Mouse (Mus musculus) heart, embryonic 15.5 days (tissue): ENCODE results near the gene Zfp27. TPM values are rescaled to one million over a fixed set of nuclear protein-coding genes. Genes with fewer than 3 reads are reported as not detected.

Experiments used
- ATAC-seq: fragments of 200-750 bp; cut with Nextera tagmentation; replicated peaks from 2 replicates; pipeline ENCODE4 v1.8.0; 2017; ENCODE audit warnings: low read depth, moderate TSS enrichment; ENCODE audit not compliant: insufficient number of reproducible peaks, insufficient read depth, low FRiP score
- H3K27ac ChIP-seq: fragments of 300-500 bp; sonication (generic); 2 replicates; pipeline ENCODE4 v1.5.1; 2015; ENCODE audit warnings: mild to moderate bottlenecking, inconsistent platforms
- H3K27me3 ChIP-seq: fragments of 300-500 bp; sonication (generic); 2 replicates; pipeline ENCODE4 v1.6.1; 2015; ENCODE audit warnings: inconsistent platforms
- H3K36me3 ChIP-seq: fragments of 300-500 bp; sonication (generic); 2 replicates; pipeline ENCODE4 v1.6.1; 2015; ENCODE audit warnings: mild to moderate bottlenecking, inconsistent platforms
- H3K4me1 ChIP-seq: fragments of 300-500 bp; sonication (generic); replicated peaks from 2 replicates; pipeline ENCODE4 v1.6.1; 2015; ENCODE audit warnings: inconsistent platforms
- H3K4me2 ChIP-seq: fragments of 300-500 bp; sonication (generic); 2 replicates; pipeline ENCODE4 v1.6.1; 2015; ENCODE audit warnings: inconsistent platforms, mild to moderate bottlenecking, moderate library complexity
- H3K4me3 ChIP-seq: fragments of 300-500 bp; sonication (generic); 2 replicates; pipeline ENCODE4 v1.5.1; 2015; ENCODE audit warnings: mild to moderate bottlenecking, inconsistent platforms
- H3K9ac ChIP-seq: fragments of 300-500 bp; sonication (generic); 2 replicates; pipeline ENCODE4 v1.6.1; 2015; ENCODE audit warnings: mild to moderate bottlenecking, inconsistent platforms
- H3K9me3 ChIP-seq: fragments of 300-500 bp; sonication (generic); replicated peaks from 2 replicates; pipeline ENCODE4 v1.6.1; 2016; ENCODE audit warnings: inconsistent platforms
- WGBS: fragments of 180-500 bp; shearing (Covaris S2); methylation state at CpG from one replicate; pipeline ENCODE4 v1.1.7; 2015; ENCODE audit warnings: mixed read lengths; 5-methylcytosine and 5-hydroxymethylcytosine counted together
- polyA plus RNA-seq: library from polyadenylated mRNA; unstranded; fragments of >200 nt; fragmentation: Nextera tagmentation; extraction: Ambion mirVana; gene quantifications from 2 replicates; pipeline ENCODE4 v1.2.1, GENCODE M21; 2015

The Zfp27 gene
- polyA plus RNA-seq, 1 experiment from 2014 or later, result 7.2 TPM

- no peaks in the 10 kb centered on the region for H3K27me3 ChIP-seq
Observed at GRCm38 (mm10) chr7:29918062-29918453, 11.7 kb upstream of the Zfp27 start.

GRCm38 (mm10) chr7:29917371-29918061 is 11.1 kb upstream of the Zfp27 start:
- Histone ChIP-seq H3K4me2 (peak overlapping the region; percentile 23; the same call in 1 of the 2 replicates), H3K4me3 (no peak overlapping the region), H3K4me1 (peaks cover 10% of the 10 kb centered on the region), H3K9ac (no peak overlapping the region), H3K9me3 (peaks cover 7% of the 10 kb centered on the region; the same call in 1 of the 2 replicates), H3K27me3 (no peaks in the 10 kb centered on the region), H3K27ac (peak overlapping the region; percentile 83), H3K36me3 (peaks cover 44% of the 10 kb centered on the region)
- ATAC-seq, result no peak
- WGBS, result 37% methylated on average over 6 of the region's 6 CpGs

More at GRCm38 (mm10) chr7:29918062-29918453, 11.7 kb upstream of the Zfp27 start:
- peaks cover 39% of the 10 kb centered on the region for H3K36me3 ChIP-seq
- peaks cover 7% of the 10 kb centered on the region; the same call in 1 of the 2 replicates for H3K9me3 ChIP-seq
- no peak overlapping the region for H3K4me3 ChIP-seq
- peak overlapping the region; percentile 83 for H3K27ac ChIP-seq
- peaks cover 10% of the 10 kb centered on the region for H3K4me1 ChIP-seq
- H3K4me2 ChIP-seq, result peak overlapping the region; percentile 23; the same call in 1 of the 2 replicates
- WGBS, result 76% methylated on average over 4 of the region's 4 CpGs
- H3K9ac ChIP-seq, result no peak overlapping the region
- ATAC-seq, result no peak

DNA sequence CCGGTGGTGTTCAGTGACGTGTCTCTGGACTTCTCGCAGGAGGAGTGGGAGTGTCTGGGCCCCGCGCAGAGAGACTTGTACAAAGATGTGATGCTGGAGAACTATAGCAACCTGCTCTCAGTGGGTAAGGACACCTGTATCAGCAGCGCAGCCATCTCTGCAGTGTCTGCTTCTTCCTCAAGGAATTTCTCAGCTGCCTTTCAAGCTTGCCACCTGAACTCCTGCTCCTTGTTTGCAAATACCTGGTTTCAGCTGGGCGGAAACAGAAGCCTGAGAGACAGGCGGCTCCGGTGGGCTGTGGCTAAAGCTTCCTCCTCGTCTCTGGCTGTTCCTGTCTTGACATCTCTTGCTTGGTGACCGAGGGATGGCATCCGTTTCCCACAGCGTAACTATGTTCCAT is 5.8 kb upstream of the Zfp27 start:
- peaks cover 7% of the 10 kb centered on the region; the same call in 1 of the 2 replicates for H3K9me3 ChIP-seq

GRCm38 (mm10) chr7:29910252-29910651 is 3.9 kb upstream of the Zfp27 start:
- WGBS, result 70% methylated on average over 2 of the region's 2 CpGs
- Histone ChIP-seq H3K27me3 (no peaks in the 10 kb centered on the region), H3K9me3 (peaks cover 1% of the 10 kb centered on the region; the same call in 1 of the 2 replicates), H3K36me3 (peaks cover 35% of the 10 kb centered on the region), H3K9ac (no peak overlapping the region), H3K4me3 (no peak overlapping the region), H3K4me2 (0 out of 2 replicates have a peak overlapping the region, but pooled peaks have one; percentile 58), H3K4me1 (peaks cover 22% of the 10 kb centered on the region), H3K27ac (no peak overlapping the region)
- ATAC-seq, result no peak

More for the DNA sequence above, 5.8 kb upstream of the Zfp27 start:
- Histone ChIP-seq H3K27ac (no peak overlapping the region), H3K9ac (no peak overlapping the region), H3K4me3 (no peak overlapping the region), H3K4me2 (no peak overlapping the region), H3K27me3 (no peaks in the 10 kb centered on the region), H3K4me1 (peaks cover 17% of the 10 kb centered on the region), H3K36me3 (peaks cover 50% of the 10 kb centered on the region)
- WGBS, result 89% methylated on average over 13 of the region's 13 CpGs
- ATAC-seq, result no peak

- Histone ChIP-seq H3K4me3 (peak within 1 kb of the TSS; percentile 64), H3K9ac (peak within 1 kb of the TSS; percentile 69), H3K9me3 (no peaks in the 10 kb centered on the region), H3K27me3 (no peaks in the 10 kb centered on the region), H3K4me2 (peak within 1 kb of the TSS; percentile 58), H3K27ac (peak within 1 kb of the TSS; percentile 93), H3K4me1 (peaks cover 22% of the 10 kb centered on the region), H3K36me3 (peaks cover 21% of the 10 kb centered on the region)
- peak; percentile 80 for ATAC-seq
- WGBS, result under 1% methylated on average over 33 of the region's 33 CpGs
Observed at GRCm38 (mm10) chr7:29908130-29908950, 2.0 kb upstream of the Zfp27 start, which contains the start of gene Zfp383. Gene Zfp383 (plus strand): TSS chr7:29908223.

GRCm38 (mm10) chr7:29907206-29907605 is 834 bp upstream of the Zfp27 start:
- Histone ChIP-seq H3K4me1 (peaks cover 22% of the 10 kb centered on the region), H3K4me3 (no peak overlapping the region), H3K27ac (peak overlapping the region; percentile 93), H3K36me3 (peaks cover 14% of the 10 kb centered on the region), H3K9me3 (no peaks in the 10 kb centered on the region), H3K9ac (no peak overlapping the region), H3K27me3 (no peaks in the 10 kb centered on the region), H3K4me2 (no peak overlapping the region)
- 90% methylated on average over 5 of the region's 5 CpGs for WGBS
- no peak for ATAC-seq

DNA sequence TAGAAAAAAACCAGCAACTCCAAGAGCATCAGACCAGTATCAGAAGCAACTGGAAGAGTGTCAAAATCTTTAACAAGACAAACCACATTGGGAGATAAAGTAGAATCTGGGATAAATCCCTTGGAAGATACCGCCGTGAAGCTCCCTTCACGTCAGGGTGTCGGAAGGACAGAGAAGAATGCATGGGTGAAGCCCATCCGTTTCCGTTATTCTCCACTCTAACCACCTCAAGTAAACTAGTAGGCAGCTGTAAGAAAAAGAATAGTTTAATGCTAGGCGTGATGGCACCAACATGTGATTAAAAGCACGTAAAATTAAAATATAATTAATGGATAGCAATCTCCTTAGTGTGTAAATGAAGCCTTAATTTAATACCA is 298 bp upstream of the Zfp27 start:
- peak overlapping the region; percentile 55; the same call in 1 of the 2 replicates for H3K9ac ChIP-seq

GRCm38 (mm10) chr7:29904101-29904500 is 2.3 kb downstream of the Zfp27 start:
- Histone ChIP-seq H3K36me3 (peaks cover 34% of the 10 kb centered on the region), H3K27ac (no peak overlapping the region), H3K27me3 (no peaks in the 10 kb centered on the region), H3K9ac (no peak overlapping the region), H3K4me2 (no peak overlapping the region), H3K4me1 (peaks cover 8% of the 10 kb centered on the region), H3K9me3 (no peaks in the 10 kb centered on the region), H3K4me3 (no peak overlapping the region)
- 91% methylated on average over 4 of the region's 4 CpGs for WGBS
- no peak for ATAC-seq

More for the DNA sequence above, 298 bp upstream of the Zfp27 start:
- Histone ChIP-seq H3K4me3 (peak overlapping the region; percentile 63), H3K9me3 (no peaks in the 10 kb centered on the region), H3K27ac (peak overlapping the region; percentile 93), H3K4me1 (peaks cover 22% of the 10 kb centered on the region), H3K27me3 (no peaks in the 10 kb centered on the region), H3K4me2 (peak overlapping the region; percentile 67), H3K36me3 (peaks cover 10% of the 10 kb centered on the region)
- 25% methylated on average over 8 of the region's 8 CpGs for WGBS
- ATAC-seq, result no peak

GRCm38 (mm10) chr7:29898351-29898750 is 8.0 kb downstream of the Zfp27 start:
- Histone ChIP-seq H3K4me2 (no peak overlapping the region), H3K27ac (no peak overlapping the region), H3K36me3 (peaks cover 86% of the 10 kb centered on the region), H3K9me3 (peaks cover 16% of the 10 kb centered on the region), H3K4me1 (no peaks in the 10 kb centered on the region), H3K4me3 (no peak overlapping the region), H3K27me3 (no peaks in the 10 kb centered on the region), H3K9ac (no peak overlapping the region)
- ATAC-seq, result no peak
- WGBS, result 91% methylated on average over 4 of the region's 4 CpGs

- H3K36me3 ChIP-seq, result peaks cover 74% of the 10 kb centered on the region
- no peak overlapping the region for H3K4me2 ChIP-seq
- no peak overlapping the region for H3K9ac ChIP-seq
- no peak overlapping the region for H3K4me3 ChIP-seq
- peaks cover 16% of the 10 kb centered on the region for H3K9me3 ChIP-seq
- WGBS, result 93% methylated on average over 4 of the region's 4 CpGs
- ATAC-seq, result no peak
- no peaks in the 10 kb centered on the region for H3K4me1 ChIP-seq
- no peak overlapping the region for H3K27ac ChIP-seq
- no peaks in the 10 kb centered on the region for H3K27me3 ChIP-seq
Observed at GRCm38 (mm10) chr7:29892756-29893155, 13.6 kb downstream of the Zfp27 start.

GRCm38 (mm10) chr7:29890501-29890900 is 15.9 kb downstream of the Zfp27 start:
- no peaks in the 10 kb centered on the region for H3K4me1 ChIP-seq
- H3K4me2 ChIP-seq, result no peak overlapping the region
- no peak overlapping the region for H3K9ac ChIP-seq
- no peak for ATAC-seq
- H3K36me3 ChIP-seq, result peaks cover 52% of the 10 kb centered on the region
- WGBS, result 93% methylated on average over 7 of the region's 7 CpGs
- H3K27me3 ChIP-seq, result no peaks in the 10 kb centered on the region
- H3K27ac ChIP-seq, result no peak overlapping the region
- peaks cover 28% of the 10 kb centered on the region for H3K9me3 ChIP-seq
- H3K4me3 ChIP-seq, result no peak overlapping the region
